ENCODE assay signal across 24 mouse cellular contexts in the genomic region with DNA sequence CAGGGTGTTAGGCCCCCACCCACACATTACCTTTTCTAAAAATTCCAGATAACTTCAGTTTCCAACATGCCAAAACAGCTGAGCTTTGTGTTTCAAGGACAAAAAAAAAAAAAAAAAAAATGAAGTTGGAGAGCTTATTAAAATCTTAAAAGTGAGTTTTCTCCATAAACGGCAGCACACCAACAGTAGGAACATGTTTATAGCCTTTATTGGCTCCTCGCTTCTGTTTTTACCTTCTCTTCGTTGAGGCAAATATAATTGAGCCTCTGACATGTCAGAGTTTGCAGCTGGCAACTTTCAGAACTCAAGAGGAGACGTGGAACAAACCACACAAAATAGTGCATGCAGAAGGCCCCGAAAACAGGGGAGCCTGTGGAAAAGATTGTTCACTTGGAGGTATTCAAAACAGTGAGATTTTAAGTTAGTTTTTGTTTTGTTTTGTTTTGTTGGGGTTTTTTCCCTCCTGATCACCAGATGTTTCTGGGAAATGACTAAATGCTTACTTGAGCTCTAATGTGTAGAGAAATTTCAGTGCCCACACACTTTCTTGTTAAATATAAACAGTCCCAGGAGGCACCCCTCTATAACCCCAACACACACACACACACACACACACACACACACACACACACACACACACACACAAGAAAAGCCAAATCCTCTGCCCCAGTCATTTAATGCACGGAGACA. TPM values are rescaled to one million over a fixed set of nuclear protein-coding genes. Genes with fewer than 3 reads are reported as not detected.
DNase-seq lines count a peak whose midpoint lies in the region; ATAC-seq and TF ChIP-seq lines count a peak whose summit lies in the region.
"Had no signal": no experiment of that assay in that cellular context is flagged by ENCODE, and none has a peak within 500 bp of the region (broad histone marks: within the 10 kb centered on the region; RNA-seq: fewer than 3 reads in every experiment).

No protein-coding gene starts in this region.

- H3K27ac ChIP-seq in heart, postnatal 0 days (ENCODE audit: low read depth), result 0 out of 2 replicates have a peak overlapping the region, but pooled peaks have one; percentile 37
- peak overlapping the region; percentile 52 for H3K27ac ChIP-seq in embryonic fibroblast, embryonic 13.5 days (ENCODE audit: insufficient read depth, low read length)
- H3K27ac ChIP-seq in intestine, embryonic 15.5 days, result no peak overlapping the region
- H3K27ac ChIP-seq: forebrain, embryonic 15.5 days; hindbrain, embryonic 10.5 days; hindbrain, embryonic 14.5 days had no signal

- no peak for ATAC-seq in heart, postnatal 0 days (ENCODE audit: insufficient read depth, low read depth)
- no peak for ATAC-seq in intestine, embryonic 15.5 days
- ATAC-seq: activated CD4-positive, CD25-positive, alpha-beta regulatory T cell, adult 4 months; CD4-positive, CD25-positive, alpha-beta regulatory T cell, adult 4 months; forebrain, embryonic 15.5 days; intestine, embryonic 16.5 days; Patski had no signal

- H3K9ac ChIP-seq in heart, postnatal 0 days (replicated peaks; ENCODE audit: low read depth, low read length), result no peak overlapping the region
- H3K9ac ChIP-seq in intestine, embryonic 15.5 days, result no peak overlapping the region
- H3K9ac ChIP-seq: forebrain, embryonic 15.5 days; heart, embryonic 12.5 days; hindbrain, embryonic 14.5 days had no signal

- no peak for DNase-seq in heart, postnatal 0 days (ENCODE audit: low spot score)
- no peak for DNase-seq in heart, adult 18-20 months
- DNase-seq in NIH3T3 (ENCODE audit: low read depth), result peak; percentile 20
- DNase-seq in gastrocnemius, postnatal 14 days, result no peak
- DNase-seq in cerebellum, adult 18-20 months, result no peak
- DNase-seq: adrenal gland, postnatal 14 days; B cell, adult 2 months; cerebellum, adult 11-12 months; cerebellum, adult 9-11 months; cerebellum, postnatal 36 days; embryo, embryonic 11 days; heart, postnatal 14 days; kidney, adult 8-10 months had no signal

- H3K4me2 ChIP-seq in heart, postnatal 0 days (ENCODE audit: low read depth, low read length), result no peak overlapping the region
- H3K4me2 ChIP-seq in intestine, embryonic 15.5 days (replicated peaks), result no peak overlapping the region
- H3K4me2 ChIP-seq: forebrain, embryonic 15.5 days; heart, embryonic 12.5 days; hindbrain, embryonic 14.5 days had no signal

- TF ChIP-seq POLR2A in embryonic fibroblast, embryonic 13.5 days (IDR thresholded peaks at IDR 0.05; ENCODE audit: low read depth, low read length), result no peak

- H3K27me3 ChIP-seq in heart, postnatal 0 days (ENCODE audit: control insufficient read depth, insufficient read depth, low read length), result no peaks in the 10 kb centered on the region
- no peaks in the 10 kb centered on the region for H3K27me3 ChIP-seq in intestine, embryonic 15.5 days (replicated peaks)
- H3K27me3 ChIP-seq: forebrain, embryonic 15.5 days; heart, embryonic 12.5 days; Patski had no signal

- intact Hi-C loops in gastrocnemius, postnatal 14 days (cut with DNase I; ENCODE audit: low total_unique reads), result loop anchor here (10.0 kb wide), 1 partner anchor 452 kb away; no protein-coding TSS in a partner anchor

- 63% methylated on average over 6 of the region's 6 CpGs for WGBS in heart, postnatal 0 days
- 55% methylated on average over 6 of the region's 6 CpGs for WGBS in intestine, embryonic 15.5 days

- H3K4me1 ChIP-seq in heart, postnatal 0 days (ENCODE audit: control insufficient read depth, insufficient read depth), result no peaks in the 10 kb centered on the region
- no peaks in the 10 kb centered on the region for H3K4me1 ChIP-seq in embryonic fibroblast, embryonic 13.5 days (ENCODE audit: control insufficient read depth, insufficient read depth, low read length)
- H3K4me1 ChIP-seq in intestine, embryonic 15.5 days (replicated peaks), result no peaks in the 10 kb centered on the region
- H3K4me1 ChIP-seq: forebrain, embryonic 15.5 days; heart, embryonic 12.5 days; hindbrain, embryonic 10.5 days had no signal

- peaks cover 32% of the 10 kb centered on the region for H3K36me3 ChIP-seq in heart, postnatal 0 days (replicated peaks; ENCODE audit: control insufficient read depth, insufficient read depth, low read length)
- H3K36me3 ChIP-seq in intestine, embryonic 15.5 days, result 0 out of 2 replicates have a peak, but pooled peaks cover 5% of the 10 kb centered on the region

- TF ChIP-seq EP300 in heart, postnatal 0 days (IDR thresholded peaks at IDR 0.05; ENCODE audit: low read depth), result no peak

- H3K4me3 ChIP-seq in heart, postnatal 0 days (ENCODE audit: low read depth, low read length), result no peak overlapping the region
- H3K4me3 ChIP-seq in embryonic fibroblast, embryonic 13.5 days (ENCODE audit: insufficient read depth, low read length), result no peak overlapping the region
- H3K4me3 ChIP-seq in intestine, embryonic 15.5 days (replicated peaks), result no peak overlapping the region
- H3K4me3 ChIP-seq: forebrain, embryonic 15.5 days; heart, embryonic 12.5 days; hindbrain, embryonic 10.5 days had no signal

- TF ChIP-seq CTCF in heart, postnatal 0 days (IDR thresholded peaks at IDR 0.05; ENCODE audit: low read depth), result no peak
- no peak for TF ChIP-seq CTCF in embryonic fibroblast, embryonic 13.5 days (IDR thresholded peaks at IDR 0.05; ENCODE audit: borderline replicate concordance, insufficient read depth, low read length)

- no peaks in the 10 kb centered on the region for H3K9me3 ChIP-seq in heart, postnatal 0 days (replicated peaks; ENCODE audit: control insufficient read depth, low read length)
- no peaks in the 10 kb centered on the region for H3K9me3 ChIP-seq in intestine, embryonic 15.5 days
- H3K9me3 ChIP-seq: forebrain, embryonic 15.5 days; heart, embryonic 12.5 days had no signal

RNA-seq across cellular contexts. Expression of a gene that starts 16.1 kb away (rescaled TPM):
- 198 and 396 TPM in 2 replicates for total RNA-seq in heart, postnatal 0 days (2014; rRNA removed; ENCODE audit: low replicate concordance)
- polyA plus RNA-seq in heart, postnatal 0 days (2015; fragmentation: Nextera tagmentation; extraction: Ambion mirVana), result 579 and 613 TPM in 2 replicates
- 100 to 1,000 TPM; 408 to 455 TPM for total RNA-seq in heart, adult 18-20 months (2021)
- polyA plus RNA-seq in embryonic fibroblast, embryonic 13.5 days (2011; ENCODE audit: insufficient read length, low read depth, missing spikeins), result 242 and 268 TPM in 2 replicates
- 10 to 100 TPM; 24.2 to 27.2 TPM for total RNA-seq in gastrocnemius, postnatal 14 days (2021)
- polyA plus RNA-seq in intestine, embryonic 15.5 days (2015; fragmentation: Nextera tagmentation; extraction: Ambion mirVana), result 38.6 and 43.2 TPM in 2 replicates
- total RNA-seq: MEL had no signal
